In the genomic region with DNA sequence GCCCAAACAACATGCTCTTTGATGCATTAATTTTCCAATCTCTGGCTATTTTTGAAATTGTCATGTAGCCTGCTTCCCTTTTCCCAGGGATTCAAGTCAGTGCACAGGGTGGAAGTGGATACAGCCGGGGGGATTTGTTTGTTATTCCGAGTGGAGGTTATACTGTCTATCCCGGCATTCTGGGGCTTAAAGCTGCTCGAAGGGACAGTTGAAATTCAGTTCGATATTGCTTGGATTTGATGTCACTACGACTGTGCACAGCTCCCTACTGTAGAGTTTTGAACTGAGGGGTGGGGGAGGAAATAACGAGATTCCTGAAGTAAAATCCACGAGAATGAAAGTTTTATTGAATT, we compare ENCODE assay signal across 17 mouse cellular contexts.
A peak's percentile ranks its signal among the peaks of the same experiment; 100 is the strongest.
DNase-seq lines count a peak whose midpoint lies in the region; ATAC-seq lines count a peak whose summit lies in the region.
"Had no signal": no experiment of that assay in that cellular context is flagged by ENCODE, and none has a peak within 500 bp of the region (broad histone marks: within the 10 kb centered on the region; RNA-seq: fewer than 3 reads in every experiment).

No protein-coding gene starts in this region.

- no peak for DNase-seq in embryonic facial prominence, embryonic 11.5 days (ENCODE audit: low spot score)
- no peak for DNase-seq in embryonic facial prominence, embryonic 10.5 days (ENCODE audit: low spot score)
- peak; percentile 50 for DNase-seq in midbrain, embryonic 14.5 days
- no peak for DNase-seq in B cell, adult 2 months
- DNase-seq in cerebellum, postnatal 4 days (ENCODE audit: low spot score in 2 of 2) = no peak
- no peak for DNase-seq in kidney, adult 18-20 months
- DNase-seq: adrenal gland, postnatal 25 days; cerebellum, adult 8-10 months; lung, adult 2 months; lung, postnatal 4 days; spleen, adult 18-20 months had no signal

- H3K4me2 ChIP-seq in embryonic facial prominence, embryonic 11.5 days (ENCODE audit: low read depth, low read length) = no peak overlapping the region
- H3K4me2 ChIP-seq in hindbrain, embryonic 13.5 days = peak overlapping the region; percentile 37
- peak overlapping the region; percentile 38 for H3K4me2 ChIP-seq in midbrain, embryonic 14.5 days (ENCODE audit: low read length)
- H3K4me2 ChIP-seq: stomach, embryonic 15.5 days had no signal

- H3K4me1 ChIP-seq in embryonic facial prominence, embryonic 11.5 days (ENCODE audit: control insufficient read depth, insufficient read depth, low read length) = no peaks in the 10 kb centered on the region
- no peaks in the 10 kb centered on the region; the same call in 1 of the 2 replicates for H3K4me1 ChIP-seq in embryonic facial prominence, embryonic 10.5 days
- peaks cover 17% of the 10 kb centered on the region for H3K4me1 ChIP-seq in hindbrain, embryonic 13.5 days (replicated peaks)
- H3K4me1 ChIP-seq in midbrain, embryonic 14.5 days (ENCODE audit: control insufficient read depth, insufficient read depth, low read length) = peaks cover 8% of the 10 kb centered on the region; the same call in 1 of the 2 replicates
- H3K4me1 ChIP-seq: stomach, embryonic 15.5 days had no signal

- no peaks in the 10 kb centered on the region for H3K9me3 ChIP-seq in embryonic facial prominence, embryonic 11.5 days (replicated peaks; ENCODE audit: control insufficient read depth, low read length)
- no peaks in the 10 kb centered on the region for H3K9me3 ChIP-seq in embryonic facial prominence, embryonic 10.5 days
- no peaks in the 10 kb centered on the region for H3K9me3 ChIP-seq in hindbrain, embryonic 13.5 days
- no peaks in the 10 kb centered on the region for H3K9me3 ChIP-seq in midbrain, embryonic 14.5 days (ENCODE audit: control insufficient read depth, low read length)
- H3K9me3 ChIP-seq: stomach, embryonic 15.5 days had no signal

- H3K27me3 ChIP-seq in embryonic facial prominence, embryonic 11.5 days (ENCODE audit: control insufficient read depth, insufficient read depth, low read length) = no peaks in the 10 kb centered on the region
- no peaks in the 10 kb centered on the region for H3K27me3 ChIP-seq in embryonic facial prominence, embryonic 10.5 days (replicated peaks; ENCODE audit: low read depth, poor library complexity, severe bottlenecking)
- H3K27me3 ChIP-seq in hindbrain, embryonic 13.5 days = no peaks in the 10 kb centered on the region
- no peaks in the 10 kb centered on the region for H3K27me3 ChIP-seq in midbrain, embryonic 14.5 days (ENCODE audit: control insufficient read depth, insufficient read depth, low read length)
- H3K27me3 ChIP-seq: stomach, embryonic 15.5 days had no signal

- WGBS in embryonic facial prominence, embryonic 11.5 days = 60% methylated on average over 8 of the region's 8 CpGs
- 59% methylated on average over 8 of the region's 8 CpGs for WGBS in embryonic facial prominence, embryonic 10.5 days
- WGBS in hindbrain, embryonic 13.5 days = 22% methylated on average over 8 of the region's 8 CpGs
- WGBS in midbrain, embryonic 14.5 days = 7% methylated on average over 8 of the region's 8 CpGs

- no peaks in the 10 kb centered on the region for H3K36me3 ChIP-seq in embryonic facial prominence, embryonic 11.5 days (replicated peaks; ENCODE audit: control insufficient read depth, insufficient read depth, low read depth, low read length)
- H3K36me3 ChIP-seq in embryonic facial prominence, embryonic 10.5 days (replicated peaks) = no peaks in the 10 kb centered on the region
- H3K36me3 ChIP-seq in hindbrain, embryonic 13.5 days = no peaks in the 10 kb centered on the region
- H3K36me3 ChIP-seq in midbrain, embryonic 14.5 days (ENCODE audit: control insufficient read depth, insufficient read depth, low read length) = no peaks in the 10 kb centered on the region
- H3K36me3 ChIP-seq: stomach, embryonic 15.5 days had no signal

- no peak overlapping the region for H3K9ac ChIP-seq in embryonic facial prominence, embryonic 11.5 days (replicated peaks; ENCODE audit: low read length)
- no peak overlapping the region for H3K9ac ChIP-seq in hindbrain, embryonic 13.5 days
- H3K9ac ChIP-seq in midbrain, embryonic 14.5 days (replicated peaks; ENCODE audit: low read length) = no peak overlapping the region; the same call in 1 of the 2 replicates
- H3K9ac ChIP-seq: stomach, embryonic 15.5 days had no signal

- no peak overlapping the region for H3K27ac ChIP-seq in embryonic facial prominence, embryonic 11.5 days (replicated peaks; ENCODE audit: low read depth, low read length)
- no peak overlapping the region for H3K27ac ChIP-seq in embryonic facial prominence, embryonic 10.5 days (replicated peaks)
- H3K27ac ChIP-seq in hindbrain, embryonic 13.5 days = peak overlapping the region; percentile 83
- H3K27ac ChIP-seq in midbrain, embryonic 14.5 days (replicated peaks; ENCODE audit: low read depth, low read length) = 0 out of 2 replicates have a peak overlapping the region, but pooled peaks have one; percentile 14
- H3K27ac ChIP-seq: stomach, embryonic 15.5 days had no signal

- H3K4me3 ChIP-seq in embryonic facial prominence, embryonic 11.5 days (ENCODE audit: low read depth, low read length) = no peak overlapping the region
- no peak overlapping the region for H3K4me3 ChIP-seq in embryonic facial prominence, embryonic 10.5 days
- no peak overlapping the region for H3K4me3 ChIP-seq in hindbrain, embryonic 13.5 days
- no peak overlapping the region for H3K4me3 ChIP-seq in midbrain, embryonic 14.5 days (replicated peaks; ENCODE audit: low read depth, low read length)
- H3K4me3 ChIP-seq: erythroblast, embryonic 14.5 days; stomach, embryonic 15.5 days had no signal

- ATAC-seq in embryonic facial prominence, embryonic 11.5 days (replicated peaks; ENCODE audit: insufficient number of reproducible peaks, low FRiP score, low TSS enrichment, low read depth) = peak; percentile 48; the same call in 1 of the 2 replicates
- ATAC-seq in hindbrain, embryonic 13.5 days (ENCODE audit: low FRiP score) = peak; percentile 49
- ATAC-seq in midbrain, embryonic 14.5 days (ENCODE audit: low FRiP score, low TSS enrichment) = peak; percentile 34; the same call in 1 of the 2 replicates
- ATAC-seq in erythroid progenitor cell, adult 5-6 weeks (replicated peaks; ENCODE audit: low FRiP score, poor library complexity, severe bottlenecking) = no peak
- ATAC-seq: activated CD4-positive, CD25-positive, alpha-beta regulatory T cell, adult 4 months; inflammation-experienced regulatory T-cells, adult 6 months had no signal

Comparison
In these comparisons a context has a peak if more than half of its experiments do, and no peak if none do; other contexts are left out.
1. H3K27ac ChIP-seq: peak in hindbrain, embryonic 13.5 days (single experiment) and midbrain, embryonic 14.5 days (single experiment); none in embryonic facial prominence, embryonic 11.5 days (single experiment) and embryonic facial prominence, embryonic 10.5 days (single experiment).